Mouse (Mus musculus): ENCODE measurements around the gene Ager. TPM values are rescaled to one million over a fixed set of nuclear protein-coding genes. Genes with fewer than 3 reads are reported as not detected.

Gene Ager
- polyA plus RNA-seq, 1 experiment = 2.1 TPM

- H3K36me3 ChIP-seq (ENCODE audit: control insufficient read depth, insufficient read depth, low read length) = no peaks in the 10 kb centered on the region
- no peaks in the 10 kb centered on the region for H3K27me3 ChIP-seq (replicated peaks; ENCODE audit: control insufficient read depth, insufficient read depth, low read length)
- H3K4me1 ChIP-seq (ENCODE audit: control insufficient read depth, insufficient read depth, low read length) = peaks cover 14% of the 10 kb centered on the region
- WGBS = 79% methylated on average over 3 of the region's 3 CpGs
- H3K4me3 ChIP-seq (ENCODE audit: insufficient read depth, low read depth, low read length) = no peak overlapping the region
- TF ChIP-seq POLR2A (IDR thresholded peaks at IDR 0.05; ENCODE audit: low read depth, low read length) (no peak), CTCF (conservative IDR thresholded peaks at IDR 0.05; ENCODE audit: insufficient read depth, insufficient read length, low read depth, low read length) (no peak)
- H3K27ac ChIP-seq (ENCODE audit: insufficient read depth, low read depth, low read length) = no peak overlapping the region
- DNase-seq = no peak
Measured at GRCm38 (mm10) chr17:34588767-34589166, 8.9 kb upstream of the Ager start.

- Histone ChIP-seq H3K27me3 (replicated peaks; ENCODE audit: control insufficient read depth, insufficient read depth, low read length) (no peaks in the 10 kb centered on the region), H3K36me3 (ENCODE audit: control insufficient read depth, insufficient read depth, low read length) (no peaks in the 10 kb centered on the region; the same call in 1 of the 2 replicates), H3K4me3 (ENCODE audit: insufficient read depth, low read depth, low read length) (peak overlapping the region; percentile 13; the same call in 1 of the 2 replicates), H3K4me1 (ENCODE audit: control insufficient read depth, insufficient read depth, low read length) (peaks cover 16% of the 10 kb centered on the region), H3K27ac (ENCODE audit: insufficient read depth, low read depth, low read length) (peak overlapping the region; percentile 61; the same call in 1 of the 2 replicates)
- no peak for TF ChIP-seq CTCF (conservative IDR thresholded peaks at IDR 0.05; ENCODE audit: insufficient read depth, insufficient read length, low read depth, low read length)
- TF ChIP-seq POLR2A (IDR thresholded peaks at IDR 0.05; ENCODE audit: low read depth, low read length) = no peak
- 41% methylated on average over 7 of the region's 7 CpGs for WGBS
- no peak for DNase-seq
Measured at GRCm38 (mm10) chr17:34589206-34589605, 8.5 kb upstream of the Ager start.

- Histone ChIP-seq H3K4me1 (ENCODE audit: control insufficient read depth, insufficient read depth, low read length) (peaks cover 16% of the 10 kb centered on the region), H3K4me3 (ENCODE audit: insufficient read depth, low read depth, low read length) (peak within 1 kb of the TSS; percentile 13; the same call in 1 of the 2 replicates), H3K36me3 (ENCODE audit: control insufficient read depth, insufficient read depth, low read length) (no peaks in the 10 kb centered on the region; the same call in 1 of the 2 replicates), H3K27ac (ENCODE audit: insufficient read depth, low read depth, low read length) (peak within 1 kb of the TSS; percentile 61), H3K27me3 (replicated peaks; ENCODE audit: control insufficient read depth, insufficient read depth, low read length) (no peaks in the 10 kb centered on the region)
- 27% methylated on average over 7 of the region's 7 CpGs for WGBS
- no peak for TF ChIP-seq CTCF (conservative IDR thresholded peaks at IDR 0.05; ENCODE audit: insufficient read depth, insufficient read length, low read depth, low read length)
- TF ChIP-seq POLR2A (IDR thresholded peaks at IDR 0.05; ENCODE audit: low read depth, low read length) = no peak
- DNase-seq = peak; percentile 72
Measured at GRCm38 (mm10) chr17:34589681-34590101, 8.0 kb upstream of the Ager start, which contains the start of gene Gpsm3. Gpsm3 (plus strand) TSS chr17:34589806.

- H3K4me1 ChIP-seq (ENCODE audit: control insufficient read depth, insufficient read depth, low read length) = peaks cover 16% of the 10 kb centered on the region
- H3K4me3 ChIP-seq (ENCODE audit: insufficient read depth, low read depth, low read length) = peak overlapping the region; percentile 13; the same call in 1 of the 2 replicates
- no peak for DNase-seq
- H3K36me3 ChIP-seq (ENCODE audit: control insufficient read depth, insufficient read depth, low read length) = no peaks in the 10 kb centered on the region; the same call in 1 of the 2 replicates
- TF ChIP-seq CTCF (conservative IDR thresholded peaks at IDR 0.05; ENCODE audit: insufficient read depth, insufficient read length, low read depth, low read length) (no peak), POLR2A (IDR thresholded peaks at IDR 0.05; ENCODE audit: low read depth, low read length) (no peak)
- 62% methylated on average over 15 of the region's 15 CpGs for WGBS
- no peaks in the 10 kb centered on the region for H3K27me3 ChIP-seq (replicated peaks; ENCODE audit: control insufficient read depth, insufficient read depth, low read length)
- peak overlapping the region; percentile 92 for H3K27ac ChIP-seq (ENCODE audit: insufficient read depth, low read depth, low read length)
Measured at GRCm38 (mm10) chr17:34590154-34590987, 7.3 kb upstream of the Ager start.

GRCm38 (mm10) chr17:34591029-34591993 is 6.4 kb upstream of the Ager start, which contains the start of gene Pbx2:
Pbx2 (plus strand) TSS chr17:34591266.
- H3K36me3 ChIP-seq (ENCODE audit: control insufficient read depth, insufficient read depth, low read length) = peaks cover 4% of the 10 kb centered on the region; the same call in 1 of the 2 replicates
- H3K4me3 ChIP-seq (ENCODE audit: insufficient read depth, low read depth, low read length) = peak within 1 kb of the TSS; percentile 69
- 5% methylated on average over 21 of the region's 21 CpGs for WGBS
- TF ChIP-seq POLR2A (IDR thresholded peaks at IDR 0.05; ENCODE audit: low read depth, low read length) (no peak), CTCF (conservative IDR thresholded peaks at IDR 0.05; ENCODE audit: insufficient read depth, insufficient read length, low read depth, low read length) (no peak)
- no peaks in the 10 kb centered on the region for H3K27me3 ChIP-seq (replicated peaks; ENCODE audit: control insufficient read depth, insufficient read depth, low read length)
- H3K27ac ChIP-seq (ENCODE audit: insufficient read depth, low read depth, low read length) = peak within 1 kb of the TSS; percentile 92
- peak; percentile 36 for DNase-seq
- H3K4me1 ChIP-seq (ENCODE audit: control insufficient read depth, insufficient read depth, low read length) = peaks cover 16% of the 10 kb centered on the region

GRCm38 (mm10) chr17:34591994-34592375 is 5.7 kb upstream of the Ager start:
- WGBS = 3% methylated on average over 16 of the region's 35 CpGs
- Histone ChIP-seq H3K27ac (ENCODE audit: insufficient read depth, low read depth, low read length) (peak overlapping the region; percentile 92), H3K4me1 (ENCODE audit: control insufficient read depth, insufficient read depth, low read length) (peaks cover 16% of the 10 kb centered on the region), H3K4me3 (ENCODE audit: insufficient read depth, low read depth, low read length) (peak overlapping the region; percentile 69), H3K27me3 (replicated peaks; ENCODE audit: control insufficient read depth, insufficient read depth, low read length) (no peaks in the 10 kb centered on the region), H3K36me3 (ENCODE audit: control insufficient read depth, insufficient read depth, low read length) (peaks cover 4% of the 10 kb centered on the region; the same call in 1 of the 2 replicates)
- DNase-seq = peak; percentile 91
- TF ChIP-seq CTCF (conservative IDR thresholded peaks at IDR 0.05; ENCODE audit: insufficient read depth, insufficient read length, low read depth, low read length) = no peak
- peak; percentile 61 for TF ChIP-seq POLR2A (IDR thresholded peaks at IDR 0.05; ENCODE audit: low read depth, low read length)
